Mouse (Mus musculus) MEL (cell line): ENCODE results near the gene Rgl1. TPM values are rescaled to one million over a fixed set of nuclear protein-coding genes. Genes with fewer than 3 reads are reported as not detected.

Experiments used
- DNase-seq: peaks from one replicate; pipeline ENCODE4 v3.0.0; 2011; ENCODE audit warnings: low read depth, low spot score
- H3K27ac ChIP-seq: 2 replicates; pipeline ENCODE4 v1.5.1; 2012; ENCODE audit warnings: low read depth, mild to moderate bottlenecking, control low read depth, low read length, moderate library complexity; ENCODE audit not compliant: control insufficient read depth
- H3K27me3 ChIP-seq, 2 experiments: fragments of 150-350 bp in 1 of 2; sonication (generic) in 1 of 2; 2 replicates each; pipeline ENCODE4 v1.6.1; 2012; ENCODE audit warnings: low read length in 2 of 2, mild to moderate bottlenecking in 2 of 2, improper control_type of control experiment in 1 of 2, moderate library complexity in 1 of 2; ENCODE audit not compliant: insufficient read depth in 2 of 2, control insufficient read depth in 1 of 2
- H3K36me3 ChIP-seq, 2 experiments: 2 replicates each; pipeline ENCODE4 v1.6.1; 2012 to 2014; ENCODE audit warnings: low read length in 2 of 2, improper control_type of control experiment in 1 of 2, inconsistent platforms in 1 of 2, mild to moderate bottlenecking in 1 of 2; ENCODE audit not compliant: insufficient read depth in 2 of 2, control insufficient read depth in 1 of 2
- H3K4me1 ChIP-seq, 2 experiments: fragments of 150-350 bp in 1 of 2; sonication (generic) in 1 of 2; 2 replicates each; pipeline ENCODE4 v1.6.1; 2012; ENCODE audit warnings: low read length in 2 of 2, improper control_type of control experiment in 1 of 2, mild to moderate bottlenecking in 1 of 2; ENCODE audit not compliant: insufficient read depth in 2 of 2, control insufficient read depth in 1 of 2
- H3K4me3 ChIP-seq, 2 experiments: fragments of 150-350 bp in 1 of 2; sonication (generic) in 1 of 2; 2 replicates each; pipeline ENCODE4 v1.5.1; 2012; ENCODE audit warnings: low read depth in 2 of 2, low read length in 2 of 2, mild to moderate bottlenecking in 2 of 2, moderate library complexity in 2 of 2, control low read depth in 1 of 2, improper control_type of control experiment in 1 of 2; ENCODE audit not compliant: control insufficient read depth in 1 of 2, insufficient read depth in 1 of 2
- H3K79me2 ChIP-seq: 2 replicates; pipeline ENCODE4 v1.6.1; 2012; ENCODE audit warnings: mild to moderate bottlenecking, low read length, moderate library complexity; ENCODE audit not compliant: control insufficient read depth, poor library complexity, insufficient read depth
- H3K9ac ChIP-seq: 2 replicates; pipeline ENCODE4 v1.6.1; 2012; ENCODE audit warnings: low read depth, mild to moderate bottlenecking, control low read depth, low read length, moderate library complexity; ENCODE audit not compliant: control insufficient read depth, poor library complexity, severe bottlenecking
- H3K9me3 ChIP-seq: fragments of 150-350 bp; sonication (generic); replicated peaks from 2 replicates; pipeline ENCODE4 v1.6.1; 2012; ENCODE audit warnings: mild to moderate bottlenecking, low read length, improper control_type of control experiment, moderate library complexity; ENCODE audit not compliant: insufficient read depth
- BHLHE40 ChIP-seq: IDR thresholded peaks from 2 replicates; pipeline ENCODE4 v1.6.1; 2012; ENCODE audit warnings: low read depth, mild to moderate bottlenecking, inconsistent platforms, low read length, improper control_type of control experiment, borderline replicate concordance
- CHD1 ChIP-seq: IDR thresholded peaks from 2 replicates; pipeline ENCODE4 v1.6.1; 2012; ENCODE audit warnings: low read depth, mild to moderate bottlenecking, inconsistent platforms, low read length, improper control_type of control experiment
- CTCF ChIP-seq, 3 experiments: IDR thresholded peaks in 2 of 3; conservative IDR thresholded peaks in 1 of 3; 2 replicates each; pipeline ENCODE4 v1.5.1; 2011 to 2012; ENCODE audit warnings: low read length in 3 of 3, low read depth in 2 of 3, mild to moderate bottlenecking in 2 of 3, improper control_type of control experiment in 1 of 3, inconsistent platforms in 1 of 3, mixed read lengths in 1 of 3, moderate library complexity in 1 of 3; ENCODE audit not compliant: control insufficient read depth in 1 of 3, insufficient read depth in 1 of 3, poor library complexity in 1 of 3, severe bottlenecking in 1 of 3
- E2F4 ChIP-seq: IDR thresholded peaks from 2 replicates; pipeline ENCODE4 v1.6.1; 2011; ENCODE audit warnings: low read depth, low read length, improper control_type of control experiment, borderline replicate concordance
- ELF1 ChIP-seq: IDR thresholded peaks from 2 replicates; pipeline ENCODE4 v1.6.1; 2014; ENCODE audit warnings: low read depth, mild to moderate bottlenecking, inconsistent platforms, low read length, improper control_type of control experiment, moderate library complexity
- EP300 ChIP-seq, 2 experiments: IDR thresholded peaks; 2 replicates each; pipeline ENCODE4 v1.6.1; 2011; ENCODE audit warnings: improper control_type of control experiment in 2 of 2, low read length in 2 of 2, low read depth in 1 of 2, mild to moderate bottlenecking in 1 of 2
- ETS1 ChIP-seq: IDR thresholded peaks from 2 replicates; pipeline ENCODE4 v1.6.1; 2012; ENCODE audit warnings: low read depth, mild to moderate bottlenecking, inconsistent platforms, low read length, improper control_type of control experiment, moderate library complexity
- HCFC1 ChIP-seq: IDR thresholded peaks from 2 replicates; pipeline ENCODE4 v1.6.1; 2012; ENCODE audit warnings: low read depth, mild to moderate bottlenecking, inconsistent platforms, low read length, improper control_type of control experiment, moderate library complexity
- JUND ChIP-seq: IDR thresholded peaks from 2 replicates; pipeline ENCODE4 v1.6.1; 2011; ENCODE audit warnings: low read depth, mild to moderate bottlenecking, improper control_type of control experiment, low read length
- KAT2A ChIP-seq: conservative IDR thresholded peaks from 2 replicates; pipeline ENCODE4 v1.6.1; 2012; ENCODE audit warnings: low read depth, low read length, improper control_type of control experiment, inconsistent platforms
- MAFK ChIP-seq: IDR thresholded peaks from 2 replicates; pipeline ENCODE4 v1.6.1; 2011; ENCODE audit warnings: low read depth, mild to moderate bottlenecking, low read length, improper control_type of control experiment, borderline replicate concordance
- MAX ChIP-seq: IDR thresholded peaks from 2 replicates; pipeline ENCODE4 v1.6.1; 2011; ENCODE audit warnings: low read length, improper control_type of control experiment
- MAZ ChIP-seq: IDR thresholded peaks from 2 replicates; pipeline ENCODE4 v1.6.1; 2012; ENCODE audit warnings: low read depth, mild to moderate bottlenecking, inconsistent platforms, low read length, improper control_type of control experiment
- MYB ChIP-seq: IDR thresholded peaks from 2 replicates; pipeline ENCODE4 v1.6.1; 2011; ENCODE audit warnings: mild to moderate bottlenecking, low read depth, low read length, improper control_type of control experiment
- NELFE ChIP-seq: IDR thresholded peaks from 2 replicates; pipeline ENCODE4 v1.6.1; 2011; ENCODE audit warnings: low read depth, low read length, improper control_type of control experiment
- POLR2AphosphoS5 ChIP-seq: IDR thresholded peaks from 2 replicates; pipeline ENCODE4 v1.6.1; 2012; ENCODE audit warnings: low read depth, borderline replicate concordance, mild to moderate bottlenecking, inconsistent platforms, low read length, moderate library complexity, mixed read lengths
- RAD21 ChIP-seq: IDR thresholded peaks from 2 replicates; pipeline ENCODE4 v1.6.1; 2011; ENCODE audit warnings: mild to moderate bottlenecking, low read depth, low read length, improper control_type of control experiment
- TAL1 ChIP-seq: IDR thresholded peaks from 2 replicates; pipeline ENCODE4 v1.6.1; 2012; ENCODE audit warnings: mild to moderate bottlenecking, inconsistent platforms, low read length, moderate library complexity, mixed read lengths
- TBP ChIP-seq: IDR thresholded peaks from 2 replicates; pipeline ENCODE4 v1.8.0; 2011; ENCODE audit warnings: low read depth, low read length, improper control_type of control experiment
- TCF12 ChIP-seq: IDR thresholded peaks from 2 replicates; pipeline ENCODE4 v1.6.1; 2014; ENCODE audit warnings: low read depth, mild to moderate bottlenecking, inconsistent platforms, low read length, improper control_type of control experiment, moderate library complexity
- UBTF ChIP-seq: IDR thresholded peaks from 2 replicates; pipeline ENCODE4 v1.6.1; 2012; ENCODE audit warnings: low read depth, mild to moderate bottlenecking, inconsistent platforms, low read length, improper control_type of control experiment, moderate library complexity, borderline replicate concordance; ENCODE audit not compliant: insufficient read depth
- USF1 ChIP-seq: IDR thresholded peaks from 2 replicates; pipeline ENCODE4 v1.6.1; 2014; ENCODE audit warnings: low read depth, mild to moderate bottlenecking, inconsistent platforms, low read length, improper control_type of control experiment, moderate library complexity
- USF2 ChIP-seq, 2 experiments: IDR thresholded peaks; 2 replicates each; pipeline ENCODE4 v1.6.1; 2011 to 2012; ENCODE audit warnings: improper control_type of control experiment in 2 of 2, low read length in 2 of 2, borderline replicate concordance in 1 of 2, inconsistent platforms in 1 of 2, low read depth in 1 of 2, mild to moderate bottlenecking in 1 of 2; ENCODE audit not compliant: insufficient read depth in 1 of 2
- ZC3H11A ChIP-seq: IDR thresholded peaks from 2 replicates; pipeline ENCODE4 v1.6.1; 2012; ENCODE audit warnings: low read depth, mild to moderate bottlenecking, inconsistent platforms, low read length, improper control_type of control experiment
- ZKSCAN1 ChIP-seq: IDR thresholded peaks from 2 replicates; pipeline ENCODE4 v1.6.1; 2012; ENCODE audit warnings: low read depth, mild to moderate bottlenecking, inconsistent platforms, low read length, improper control_type of control experiment, moderate library complexity
- ZNF384 ChIP-seq: IDR thresholded peaks from 2 replicates; pipeline ENCODE4 v1.6.1; 2012; ENCODE audit warnings: low read depth, mild to moderate bottlenecking, inconsistent platforms, low read length, improper control_type of control experiment
- polyA plus RNA-seq, 2 experiments: library from polyadenylated mRNA; stranded (reverse) in 1 of 2; unstranded in 1 of 2; fragments of >175 nt in 1 of 2; fragments of >200 nt in 1 of 2; gene quantifications; 2 replicates each; pipeline versions ENCODE4 v1.2.1 to v1.2.4; 2012; ENCODE audit warnings: low replicate concordance in 2 of 2, low read depth in 1 of 2; ENCODE audit not compliant: insufficient read length in 2 of 2, insufficient read depth in 1 of 2, missing spikeins in 1 of 2
- total RNA-seq: library from RNA; depleted of rRNA; stranded (reverse); fragments of 300-350 nt; gene quantifications from 2 replicates; pipeline ENCODE4 v1.2.3, GENCODE M21; 2012

Rgl1 gene
- total and polyA plus RNA-seq, 3 experiments: 0.12 to 0.39 TPM; not detected in 1

DNA sequence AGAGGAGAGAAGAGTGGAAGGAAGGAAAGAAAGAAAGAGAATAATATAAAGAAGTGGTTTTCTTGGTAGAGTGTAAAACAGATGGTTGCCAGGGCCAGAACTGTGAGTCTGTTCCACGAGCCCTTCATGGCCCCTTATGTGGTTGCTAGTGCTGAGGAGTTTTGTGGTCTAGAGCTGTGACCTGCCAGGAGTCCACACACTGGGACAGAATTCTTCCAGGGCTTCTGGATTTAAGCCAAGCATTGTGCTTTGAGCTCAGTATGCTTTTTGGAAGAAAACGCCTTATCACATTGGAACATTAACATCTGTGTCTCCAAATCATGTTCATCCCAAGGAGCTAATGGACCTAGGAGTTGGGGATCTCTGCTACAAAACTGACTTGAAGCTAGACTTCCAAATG lies 269.3 kb downstream of the Rgl1 start:
- no peak for TF ChIP-seq CHD1
- no peak for TF ChIP-seq ETS1
- TF ChIP-seq RAD21: no peak
- no peak for TF ChIP-seq TAL1
- TF ChIP-seq POLR2AphosphoS5: no peak
- TF ChIP-seq KAT2A: no peak
- TF ChIP-seq ELF1: no peak
- no peak for TF ChIP-seq EP300 (IDR thresholded peaks at IDR 0.05; ENCODE audit: low read depth in 1 of 2, low read length in 2 of 2)
- no peak for TF ChIP-seq MYB
- TF ChIP-seq ZKSCAN1: no peak

DNA sequence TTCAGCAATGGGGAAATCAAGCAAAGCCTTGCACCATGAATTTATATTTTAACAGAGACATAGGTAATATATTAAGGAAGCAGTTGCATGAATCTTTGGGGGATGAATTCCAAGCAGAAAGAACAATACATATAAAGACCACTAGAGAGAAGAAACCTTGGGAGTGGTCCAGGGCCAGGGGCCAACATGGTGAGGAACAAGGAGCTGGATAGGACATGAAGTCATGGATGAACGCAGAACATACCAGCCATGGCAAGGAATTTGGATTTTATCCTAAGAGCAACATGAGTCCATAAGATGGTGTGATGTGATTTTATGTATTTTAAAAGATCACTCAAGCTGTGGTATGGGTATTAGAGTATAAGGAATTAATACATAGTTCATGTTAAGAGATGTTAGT lies 273.9 kb downstream of the Rgl1 start:
- TF ChIP-seq BHLHE40 (no peak), HCFC1 (no peak), EP300 (IDR thresholded peaks at IDR 0.05; ENCODE audit: low read depth in 1 of 2, low read length in 2 of 2) (no peak), NELFE (no peak), TCF12 (no peak)
- TF ChIP-seq, all 39 proteins: peak for 0
- H3K4me1 ChIP-seq: no peaks in the 10 kb centered on the region
- no peak overlapping the region for H3K4me3 ChIP-seq
- H3K9ac ChIP-seq: no peak overlapping the region
- H3K79me2 ChIP-seq: no peaks in the 10 kb centered on the region
- H3K9me3 ChIP-seq: no peaks in the 10 kb centered on the region
- H3K27ac ChIP-seq: no peak overlapping the region
- no peak for DNase-seq
- H3K36me3 ChIP-seq: no peaks in the 10 kb centered on the region
- H3K27me3 ChIP-seq: peaks cover 16 to 20% of the 10 kb centered on the region in 2 experiments

More for the DNA sequence above, 269.3 kb downstream of the Rgl1 start:
- H3K36me3 ChIP-seq: no peaks in the 10 kb centered on the region
- no peak overlapping the region for H3K9ac ChIP-seq
- DNase-seq: no peak
- H3K9me3 ChIP-seq: no peaks in the 10 kb centered on the region
- H3K4me1 ChIP-seq: no peaks in the 10 kb centered on the region
- H3K4me3 ChIP-seq: no peak overlapping the region
- no peak overlapping the region for H3K27ac ChIP-seq
- H3K27me3 ChIP-seq: peaks cover 13 to 15% of the 10 kb centered on the region in 2 experiments
- H3K79me2 ChIP-seq: no peaks in the 10 kb centered on the region

DNA sequence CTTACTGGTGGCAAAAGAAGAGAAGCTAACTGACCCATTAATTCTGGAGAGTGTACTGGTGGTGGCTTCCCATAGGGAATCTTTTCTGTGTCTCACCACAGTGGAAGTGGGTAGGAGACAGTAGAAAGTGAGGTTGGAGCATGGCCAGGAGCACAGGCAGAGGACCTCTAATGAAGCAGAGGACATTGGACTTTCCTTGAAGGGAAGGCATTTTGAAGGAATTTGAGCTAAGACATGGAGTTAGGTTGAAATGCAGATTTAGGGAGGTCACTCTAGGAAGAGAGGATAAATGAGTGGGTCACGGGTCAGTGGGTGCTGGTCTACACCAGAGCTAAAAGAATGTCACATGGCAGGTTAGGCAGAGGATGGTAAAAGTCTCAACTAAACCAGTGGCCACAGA lies 275.3 kb downstream of the Rgl1 start:
- no peak overlapping the region for H3K9ac ChIP-seq
- H3K4me3 ChIP-seq: no peak overlapping the region
- no peaks in the 10 kb centered on the region for H3K79me2 ChIP-seq
- peaks cover 15 to 19% of the 10 kb centered on the region in 2 experiments for H3K27me3 ChIP-seq
- no peak for TF ChIP-seq ZC3H11A
- no peak for TF ChIP-seq ZKSCAN1
- TF ChIP-seq CTCF (IDR thresholded peaks at IDR 0.05 in 2 of 3, conservative IDR thresholded peaks at IDR 0.05 in 1 of 3; ENCODE audit: control insufficient read depth in 1 of 3, insufficient read depth in 1 of 3, low read depth in 2 of 3, low read length in 3 of 3, poor library complexity in 1 of 3, severe bottlenecking in 1 of 3): no peak
- no peak for TF ChIP-seq MAZ
- TF ChIP-seq HCFC1: no peak
- no peak for TF ChIP-seq MAX
- TF ChIP-seq NELFE: no peak
- TF ChIP-seq UBTF: no peak
- TF ChIP-seq USF1: no peak
- no peak for TF ChIP-seq E2F4
- TF ChIP-seq TCF12: no peak
- TF ChIP-seq ZNF384: no peak
- TF ChIP-seq USF2 (IDR thresholded peaks at IDR 0.05; ENCODE audit: borderline replicate concordance in 1 of 2, insufficient read depth in 1 of 2, low read depth in 1 of 2, low read length in 2 of 2): no peak
- TF ChIP-seq MAFK: no peak
- no peak for TF ChIP-seq ETS1
- no peak for TF ChIP-seq JUND
- no peak for TF ChIP-seq POLR2AphosphoS5
- TF ChIP-seq TBP: no peak
- H3K36me3 ChIP-seq: no peaks in the 10 kb centered on the region
- no peak for DNase-seq
- no peak overlapping the region for H3K27ac ChIP-seq
- H3K9me3 ChIP-seq: no peaks in the 10 kb centered on the region
- H3K4me1 ChIP-seq: no peaks in the 10 kb centered on the region
